Mouse (Mus musculus): ENCODE data around the gene Gprc5a. TPM values are rescaled to one million over a fixed set of nuclear protein-coding genes. Genes with fewer than 3 reads are reported as not detected.

The Gprc5a gene
- polyA plus RNA-seq (2014; fragmentation: Nextera tagmentation; extraction: Ambion mirVana) = 9.1 and 9.3 TPM in 2 replicates

GRCm38 (mm10) chr6:135065236-135065957 is at the start of gene Gprc5a:
Gprc5a (plus strand) TSS chr6:135065651.
- peak; percentile 83 for ATAC-seq (replicated peaks; ENCODE audit: low FRiP score, low TSS enrichment, low read depth)
- peak within 1 kb of the TSS; percentile 54 for H3K4me3 ChIP-seq (ENCODE audit: low read depth, low read length)
- peak within 1 kb of the TSS; percentile 50 for H3K9ac ChIP-seq (ENCODE audit: low read length)
- H3K27me3 ChIP-seq (replicated peaks; ENCODE audit: control insufficient read depth, insufficient read depth, low read length) = no peaks in the 10 kb centered on the region
- 0 out of 2 replicates have a peak, but pooled peaks cover 8% of the 10 kb centered on the region for H3K4me1 ChIP-seq (replicated peaks; ENCODE audit: control insufficient read depth, insufficient read depth, low read length)
- peak within 1 kb of the TSS; percentile 81 for H3K4me2 ChIP-seq (ENCODE audit: low read length)
- H3K9me3 ChIP-seq (ENCODE audit: control insufficient read depth, low read length) = no peaks in the 10 kb centered on the region
- no peaks in the 10 kb centered on the region for H3K36me3 ChIP-seq (ENCODE audit: control insufficient read depth, insufficient read depth, low read length)
- peak; percentile 82 for DNase-seq (ENCODE audit: low spot score)
- H3K27ac ChIP-seq (ENCODE audit: low read depth) = peak within 1 kb of the TSS; percentile 34; the same call in 1 of the 2 replicates
- under 1% methylated on average over 44 of the region's 44 CpGs for WGBS

DNA sequence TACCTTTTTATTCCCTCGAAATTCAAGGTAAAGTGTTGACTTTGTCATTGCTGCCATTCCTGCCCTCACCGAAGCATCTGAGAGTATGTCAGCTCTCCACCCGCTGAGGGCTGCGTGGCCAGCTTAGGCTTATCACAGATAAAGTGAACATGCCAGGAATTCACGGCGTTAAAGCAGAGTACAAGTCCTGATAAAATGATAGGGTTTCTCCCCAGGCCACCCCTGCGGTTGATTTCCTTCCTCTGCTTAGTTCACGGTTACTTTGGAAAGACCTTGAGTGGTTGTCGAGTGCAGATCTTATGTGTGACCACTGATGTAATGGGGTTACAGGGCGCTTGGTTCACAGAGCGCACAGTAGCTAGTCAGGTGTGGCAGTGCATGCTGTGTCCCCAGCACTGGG is 48.2 kb upstream of the Gprc5a start:
- DNase-seq (ENCODE audit: low spot score) (no peak), ATAC-seq (replicated peaks; ENCODE audit: low FRiP score, low TSS enrichment, low read depth) (no peak)
- H3K9ac ChIP-seq (ENCODE audit: low read length) = no peak overlapping the region
- WGBS = 91% methylated on average over 11 of the region's 11 CpGs
- H3K4me1 ChIP-seq (replicated peaks; ENCODE audit: control insufficient read depth, insufficient read depth, low read length) = peaks cover 2% of the 10 kb centered on the region; the same call in 1 of the 2 replicates
- no peak overlapping the region for H3K27ac ChIP-seq (ENCODE audit: low read depth)
- no peaks in the 10 kb centered on the region for H3K27me3 ChIP-seq (replicated peaks; ENCODE audit: control insufficient read depth, insufficient read depth, low read length)
- H3K36me3 ChIP-seq (ENCODE audit: control insufficient read depth, insufficient read depth, low read length) = peaks cover 90% of the 10 kb centered on the region
- H3K9me3 ChIP-seq (ENCODE audit: control insufficient read depth, low read length) = no peaks in the 10 kb centered on the region
- H3K4me3 ChIP-seq (ENCODE audit: low read depth, low read length) = no peak overlapping the region
- no peak overlapping the region for H3K4me2 ChIP-seq (ENCODE audit: low read length)

DNA sequence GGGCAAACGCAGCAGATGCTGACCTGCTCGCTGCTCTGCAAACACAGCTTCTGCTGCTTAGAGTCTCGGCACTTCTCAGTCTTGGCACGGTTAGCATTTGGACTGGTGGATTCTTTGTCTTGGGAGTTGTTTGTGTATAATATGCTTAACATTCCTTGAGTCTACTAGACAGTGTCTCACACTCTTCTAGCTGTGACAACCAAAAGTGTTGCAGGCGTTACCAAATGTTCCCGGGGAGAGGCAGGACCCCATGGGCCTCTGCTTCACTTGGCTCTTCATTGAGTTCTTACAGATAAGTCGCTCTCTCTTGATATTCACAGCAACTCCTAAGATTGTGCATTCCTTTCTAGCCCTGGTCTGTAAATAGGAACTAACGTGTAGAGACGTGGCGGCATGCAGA is 45.9 kb upstream of the Gprc5a start:
- H3K4me2 ChIP-seq (ENCODE audit: low read length) = no peak overlapping the region
- H3K4me3 ChIP-seq (ENCODE audit: low read depth, low read length) = no peak overlapping the region
- no peak overlapping the region for H3K9ac ChIP-seq (ENCODE audit: low read length)
- H3K4me1 ChIP-seq (replicated peaks; ENCODE audit: control insufficient read depth, insufficient read depth, low read length) = no peaks in the 10 kb centered on the region
- WGBS = 89% methylated on average over 10 of the region's 10 CpGs
- H3K9me3 ChIP-seq (ENCODE audit: control insufficient read depth, low read length) = no peaks in the 10 kb centered on the region
- DNase-seq (ENCODE audit: low spot score) = no peak
- H3K27ac ChIP-seq (ENCODE audit: low read depth) = no peak overlapping the region
- no peak for ATAC-seq (replicated peaks; ENCODE audit: low FRiP score, low TSS enrichment, low read depth)
- peaks cover 100% of the 10 kb centered on the region for H3K36me3 ChIP-seq (ENCODE audit: control insufficient read depth, insufficient read depth, low read length)
- no peaks in the 10 kb centered on the region for H3K27me3 ChIP-seq (replicated peaks; ENCODE audit: control insufficient read depth, insufficient read depth, low read length)

- no peak overlapping the region for H3K4me3 ChIP-seq (ENCODE audit: low read depth, low read length)
- no peaks in the 10 kb centered on the region for H3K9me3 ChIP-seq (ENCODE audit: control insufficient read depth, low read length)
- no peaks in the 10 kb centered on the region for H3K27me3 ChIP-seq (replicated peaks; ENCODE audit: control insufficient read depth, insufficient read depth, low read length)
- no peak overlapping the region for H3K9ac ChIP-seq (ENCODE audit: low read length)
- no peaks in the 10 kb centered on the region for H3K4me1 ChIP-seq (replicated peaks; ENCODE audit: control insufficient read depth, insufficient read depth, low read length)
- 82% methylated on average over 3 of the region's 3 CpGs for WGBS
- no peak overlapping the region for H3K4me2 ChIP-seq (ENCODE audit: low read length)
- H3K36me3 ChIP-seq (ENCODE audit: control insufficient read depth, insufficient read depth, low read length) = peaks cover 83% of the 10 kb centered on the region
- no peak for DNase-seq (ENCODE audit: low spot score)
- H3K27ac ChIP-seq (ENCODE audit: low read depth) = no peak overlapping the region
- ATAC-seq (replicated peaks; ENCODE audit: low FRiP score, low TSS enrichment, low read depth) = no peak
These were observed 43.8 kb upstream of the Gprc5a start for GRCm38 (mm10) chr6:135021633-135022032.

- 84% methylated on average over 14 of the region's 14 CpGs for WGBS
- ATAC-seq (replicated peaks; ENCODE audit: low FRiP score, low TSS enrichment, low read depth) (peak; percentile 63), DNase-seq (ENCODE audit: low spot score) (no peak)
- H3K36me3 ChIP-seq (ENCODE audit: control insufficient read depth, insufficient read depth, low read length) = peaks cover 65% of the 10 kb centered on the region
- no peaks in the 10 kb centered on the region for H3K27me3 ChIP-seq (replicated peaks; ENCODE audit: control insufficient read depth, insufficient read depth, low read length)
- no peak overlapping the region for H3K27ac ChIP-seq (ENCODE audit: low read depth)
- no peak overlapping the region for H3K4me2 ChIP-seq (ENCODE audit: low read length)
- H3K9me3 ChIP-seq (ENCODE audit: control insufficient read depth, low read length) = no peaks in the 10 kb centered on the region
- no peak overlapping the region for H3K4me3 ChIP-seq (ENCODE audit: low read depth, low read length)
- no peaks in the 10 kb centered on the region for H3K4me1 ChIP-seq (replicated peaks; ENCODE audit: control insufficient read depth, insufficient read depth, low read length)
- no peak overlapping the region for H3K9ac ChIP-seq (ENCODE audit: low read length)
These were observed 42.1 kb upstream of the Gprc5a start for GRCm38 (mm10) chr6:135023379-135023778.

GRCm38 (mm10) chr6:135024781-135025420 is 40.5 kb upstream of the Gprc5a start:
- Histone ChIP-seq H3K27ac (ENCODE audit: low read depth) (peak overlapping the region; percentile 7; the same call in 1 of the 2 replicates), H3K4me3 (ENCODE audit: low read depth, low read length) (no peak overlapping the region)
- 0 out of 2 replicates have a peak, but pooled peaks have one; percentile 37 for ATAC-seq (replicated peaks; ENCODE audit: low FRiP score, low TSS enrichment, low read depth)

GRCm38 (mm10) chr6:135026232-135026631 is 39.2 kb upstream of the Gprc5a start:
- 14% methylated on average over 3 of the region's 3 CpGs for WGBS
- Histone ChIP-seq H3K27me3 (replicated peaks; ENCODE audit: control insufficient read depth, insufficient read depth, low read length) (no peaks in the 10 kb centered on the region), H3K4me3 (ENCODE audit: low read depth, low read length) (no peak overlapping the region), H3K9me3 (ENCODE audit: control insufficient read depth, low read length) (no peaks in the 10 kb centered on the region), H3K4me1 (replicated peaks; ENCODE audit: control insufficient read depth, insufficient read depth, low read length) (no peaks in the 10 kb centered on the region), H3K4me2 (ENCODE audit: low read length) (no peak overlapping the region), H3K27ac (ENCODE audit: low read depth) (no peak overlapping the region), H3K36me3 (ENCODE audit: control insufficient read depth, insufficient read depth, low read length) (peaks cover 37% of the 10 kb centered on the region), H3K9ac (ENCODE audit: low read length) (no peak overlapping the region)
- no peak for DNase-seq (ENCODE audit: low spot score)
- no peak for ATAC-seq (replicated peaks; ENCODE audit: low FRiP score, low TSS enrichment, low read depth)

More at GRCm38 (mm10) chr6:135024781-135025420, 40.5 kb upstream of the Gprc5a start:
- WGBS = 85% methylated on average over 1 of the region's 1 CpGs
- Histone ChIP-seq H3K4me1 (replicated peaks; ENCODE audit: control insufficient read depth, insufficient read depth, low read length) (no peaks in the 10 kb centered on the region), H3K9me3 (ENCODE audit: control insufficient read depth, low read length) (no peaks in the 10 kb centered on the region), H3K36me3 (ENCODE audit: control insufficient read depth, insufficient read depth, low read length) (peaks cover 50% of the 10 kb centered on the region), H3K9ac (ENCODE audit: low read length) (no peak overlapping the region), H3K4me2 (ENCODE audit: low read length) (no peak overlapping the region), H3K27me3 (replicated peaks; ENCODE audit: control insufficient read depth, insufficient read depth, low read length) (no peaks in the 10 kb centered on the region)
- no peak for DNase-seq (ENCODE audit: low spot score)

DNA sequence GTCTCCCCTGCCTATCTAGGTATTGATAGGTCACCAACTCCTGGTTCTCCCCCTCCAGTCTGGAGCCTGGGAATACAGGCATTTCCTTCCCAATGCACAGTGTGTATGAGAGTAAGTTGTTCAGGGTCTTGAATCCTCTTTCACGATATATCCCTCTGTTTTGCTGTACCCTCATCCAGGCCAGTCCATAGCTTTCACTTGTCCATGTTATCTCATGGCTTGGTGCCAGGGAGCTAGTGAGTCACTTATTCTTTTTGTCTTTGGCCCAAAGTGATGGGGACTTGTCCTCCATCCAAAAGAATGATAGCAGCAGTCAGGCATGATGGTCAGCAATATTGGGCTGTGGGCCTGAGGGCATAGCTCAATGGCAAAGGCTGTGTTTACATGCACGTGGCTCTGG is 38.7 kb upstream of the Gprc5a start:
- H3K9me3 ChIP-seq (ENCODE audit: control insufficient read depth, low read length) = no peaks in the 10 kb centered on the region
- no peak overlapping the region for H3K27ac ChIP-seq (ENCODE audit: low read depth)
- H3K4me2 ChIP-seq (ENCODE audit: low read length) = no peak overlapping the region
- no peak overlapping the region for H3K9ac ChIP-seq (ENCODE audit: low read length)
- no peaks in the 10 kb centered on the region for H3K4me1 ChIP-seq (replicated peaks; ENCODE audit: control insufficient read depth, insufficient read depth, low read length)
- ATAC-seq (replicated peaks; ENCODE audit: low FRiP score, low TSS enrichment, low read depth) = no peak
- no peak for DNase-seq (ENCODE audit: low spot score)
- no peak overlapping the region for H3K4me3 ChIP-seq (ENCODE audit: low read depth, low read length)
- H3K27me3 ChIP-seq (replicated peaks; ENCODE audit: control insufficient read depth, insufficient read depth, low read length) = no peaks in the 10 kb centered on the region
- WGBS = 70% methylated on average over 2 of the region's 2 CpGs
- peaks cover 31% of the 10 kb centered on the region for H3K36me3 ChIP-seq (ENCODE audit: control insufficient read depth, insufficient read depth, low read length)
